Mouse (Mus musculus): Measurements from ENCODE around the gene Mapk1ip1. TPM values are rescaled to one million over a fixed set of nuclear protein-coding genes. Genes with fewer than 3 reads are reported as not detected.

Gene Mapk1ip1
- 10 to 100 TPM; 16.6 to 27.7 TPM for polyA plus RNA-seq (2017; shearing (Covaris generic))

GRCm38 (mm10) chr7:138845544-138846391, at the start of gene Mapk1ip1, which contains the start of gene Ppp2r2d:
TSS of gene Mapk1ip1 (minus strand) at chr7:138846273.
TSS of gene Ppp2r2d (plus strand) at chr7:138846079.

Other genes with a start within 250 kb of the Mapk1ip1 start
- 10 to 100 TPM; 52.1 to 56.3 TPM for gene Ppp2r2d, start 194 bp downstream of the Mapk1ip1 start, polyA plus RNA-seq (2017; shearing (Covaris generic))
- gene Bnip3, start 63.2 kb upstream of the Mapk1ip1 start, polyA plus RNA-seq (2017; shearing (Covaris generic)), result 10 to 100 TPM; 14.6 to 21.8 TPM
- gene Jakmip3, start 94.5 kb upstream of the Mapk1ip1 start, polyA plus RNA-seq (2017; shearing (Covaris generic)), result under 1 TPM; 0.07 to 0.11 TPM
- under 1 TPM; 0.23 to 0.94 TPM for gene Dpysl4, start 239.7 kb upstream of the Mapk1ip1 start, polyA plus RNA-seq (2017; shearing (Covaris generic))